Mouse (Mus musculus) G1E (cell line): ENCODE results near the gene Arl2.

Experiments used
- CTCF ChIP-seq: IDR thresholded peaks from 2 replicates; pipeline ENCODE4 v1.5.1; 2012; ENCODE audit warnings: low read depth, low read length, inconsistent platforms, mixed read lengths
- GATA2 ChIP-seq: IDR thresholded peaks from 2 replicates; pipeline ENCODE4 v1.6.1; 2012; ENCODE audit warnings: low read depth, low read length, inconsistent platforms, borderline replicate concordance

- TF ChIP-seq CTCF (no peak), GATA2 (no peak)
These were observed 56.7 kb downstream of the Arl2 start, which contains the start of the genes Zfpl1 and Cdca5 for GRCm38 (mm10) chr19:6084478-6085248.
